Mouse (Mus musculus): Measurements from ENCODE around the gene Htr2b.

GRCm38 (mm10) chr1:86160479-86160878, 48.7 kb upstream of the Htr2b start:
- no peak for TF ChIP-seq CTCF (IDR thresholded peaks at IDR 0.05; ENCODE audit: borderline replicate concordance, extremely low read depth, insufficient read depth, insufficient read length)
- TF ChIP-seq POLR2A (IDR thresholded peaks at IDR 0.05; ENCODE audit: borderline replicate concordance, extremely low read depth, insufficient read depth, insufficient read length, poor library complexity, severe bottlenecking), result no peak

Measured in brain, embryonic 14.5 days (tissue).